In genomic region chr10:83094821-83095725, GRCm38 (mm10) we compare ENCODE assay signal across 15 mouse cellular contexts.
DNase-seq lines count a peak whose midpoint lies in the region; ATAC-seq and TF ChIP-seq lines count a peak whose summit lies in the region.
"Had no signal": no experiment of that assay in that cellular context is flagged by ENCODE, and none has a peak within 500 bp of the region (broad histone marks: within the 10 kb centered on the region; RNA-seq: fewer than 3 reads in every experiment).

No protein-coding gene starts in this region.

- H3K79me2 ChIP-seq in heart, adult 2 months (replicated peaks; ENCODE audit: control insufficient read depth, insufficient read depth, low read length): no peaks in the 10 kb centered on the region

- ATAC-seq in embryonic facial prominence, embryonic 13.5 days (ENCODE audit: insufficient number of reproducible peaks, insufficient read depth, low FRiP score, low TSS enrichment, low read depth): peak; percentile 63
- ATAC-seq in megakaryocyte-erythroid progenitor cell, adult 5-6 weeks (replicated peaks; ENCODE audit: low FRiP score, low TSS enrichment, poor library complexity, severe bottlenecking): 0 out of 2 replicates have a peak, but pooled peaks have one; percentile 24

- WGBS in heart, adult 2 months: 65% methylated on average over 16 of the region's 16 CpGs
- WGBS in embryonic facial prominence, embryonic 13.5 days: 60% methylated on average over 16 of the region's 16 CpGs

- H3K27me3 ChIP-seq in heart, adult 2 months (ENCODE audit: control insufficient read depth, insufficient read depth, low read length): no peaks in the 10 kb centered on the region
- H3K27me3 ChIP-seq in embryonic facial prominence, embryonic 13.5 days: no peaks in the 10 kb centered on the region
- H3K27me3 ChIP-seq: liver, embryonic 15.5 days had no signal

- intact Hi-C loops in heart, adult 2 months (cut with DNase I): loop anchor here (5.0 kb wide), 1 partner anchor 102 kb away; no protein-coding TSS in a partner anchor
- intact Hi-C loops in heart, postnatal 25 days (cut with DNase I): loop anchor here (2.0 to 5.0 kb wide), 3 partner anchors 14 to 108 kb away; partner anchors contain the start of gene Chst11

- TF ChIP-seq CTCF in heart, adult 2 months (IDR thresholded peaks at IDR 0.05): no peak

- H3K4me3 ChIP-seq in heart, adult 2 months: no peak overlapping the region
- no peak overlapping the region for H3K4me3 ChIP-seq in embryonic facial prominence, embryonic 13.5 days
- H3K4me3 ChIP-seq: erythroblast, embryonic 14.5 days; layer of hippocampus, adult 2 months; limb, embryonic 10.5 days; liver, embryonic 15.5 days had no signal

- H3K9me3 ChIP-seq in embryonic facial prominence, embryonic 13.5 days: no peaks in the 10 kb centered on the region
- H3K9me3 ChIP-seq: limb, embryonic 10.5 days; liver, embryonic 15.5 days had no signal

- H3K36me3 ChIP-seq in heart, adult 2 months (ENCODE audit: control insufficient read depth, insufficient read depth, low read length): no peaks in the 10 kb centered on the region; the same call in 1 of the 2 replicates
- no peaks in the 10 kb centered on the region for H3K36me3 ChIP-seq in embryonic facial prominence, embryonic 13.5 days
- H3K36me3 ChIP-seq: limb, embryonic 10.5 days; liver, embryonic 15.5 days had no signal

- H3K4me2 ChIP-seq in embryonic facial prominence, embryonic 13.5 days: no peak overlapping the region
- H3K4me2 ChIP-seq: liver, embryonic 15.5 days had no signal

- peak overlapping the region; percentile 40 for H3K27ac ChIP-seq in heart, adult 2 months
- no peak overlapping the region; the same call in 1 of the 2 replicates for H3K27ac ChIP-seq in embryonic facial prominence, embryonic 13.5 days
- H3K27ac ChIP-seq: layer of hippocampus, adult 2 months; limb, embryonic 10.5 days; liver, embryonic 15.5 days had no signal

- no peak for TF ChIP-seq POLR2A in heart, adult 2 months (IDR thresholded peaks at IDR 0.05; ENCODE audit: insufficient read depth, low read depth, low read length)

- no peak overlapping the region for H3K9ac ChIP-seq in heart, adult 2 months (ENCODE audit: low read depth, low read length)
- H3K9ac ChIP-seq in embryonic facial prominence, embryonic 13.5 days: no peak overlapping the region
- H3K9ac ChIP-seq: liver, embryonic 15.5 days had no signal

- TF ChIP-seq EP300 in heart, adult 2 months (IDR thresholded peaks at IDR 0.05; ENCODE audit: insufficient read depth, low read depth, low read length): 0 out of 2 replicates have a peak, but pooled peaks have one; percentile 20

- peak in 1 of 2 experiments; percentile 26 for DNase-seq in heart, adult 2 months
- DNase-seq in heart, postnatal 25 days (ENCODE audit: low spot score): no peak
- peak; percentile 44 to 49 for DNase-seq in B cell, adult 2 months
- DNase-seq in kidney, postnatal 14 days: no peak
- no peak for DNase-seq in frontal cortex, postnatal 14 days (ENCODE audit: low spot score in 2 of 2)
- no peak for DNase-seq in retina, postnatal 1 day
- DNase-seq: kidney, adult 11 months; lung, postnatal 4 days; right cerebral cortex, adult 18-20 months had no signal

- peaks cover 2% of the 10 kb centered on the region; the same call in 1 of the 2 replicates for H3K4me1 ChIP-seq in heart, adult 2 months (ENCODE audit: control insufficient read depth, insufficient read depth, low read length)
- H3K4me1 ChIP-seq in embryonic facial prominence, embryonic 13.5 days: peaks cover 32% of the 10 kb centered on the region

Comparison
In these comparisons a context has a peak if more than half of its experiments do, and no peak if none do; other contexts are left out.
1. DNase-seq: peak in B cell, adult 2 months (2 of 2); none in heart, postnatal 25 days (single experiment), kidney, postnatal 14 days (single experiment), frontal cortex, postnatal 14 days (0 of 2) and retina, postnatal 1 day (single experiment).